Mouse (Mus musculus) brain, embryonic 14.5 days (tissue): ENCODE data around the gene Faap100. TPM values are rescaled to one million over a fixed set of nuclear protein-coding genes. Genes with fewer than 3 reads are reported as not detected.

Source experiments
- DNase-seq: peaks from one replicate; pipeline ENCODE4 v3.0.0-alpha.2; 2011; ENCODE audit warnings: low read depth
- CTCF ChIP-seq: fragments of 200-500 bp; IDR thresholded peaks from 2 replicates; pipeline ENCODE4 v1.5.1; 2012; ENCODE audit warnings: inconsistent platforms, mild to moderate bottlenecking, moderate library complexity, borderline replicate concordance; ENCODE audit not compliant: insufficient read depth, insufficient read length; ENCODE audit errors: extremely low read depth
- POLR2A ChIP-seq: fragments of 200-500 bp; IDR thresholded peaks from 2 replicates; pipeline ENCODE4 v1.6.1; 2012; ENCODE audit warnings: mild to moderate bottlenecking, inconsistent platforms, borderline replicate concordance; ENCODE audit not compliant: poor library complexity, insufficient read depth, insufficient read length, severe bottlenecking; ENCODE audit errors: extremely low read depth
- polyA plus RNA-seq: library from polyadenylated mRNA; depleted of rRNA; stranded (reverse); fragments of >200 nt; gene quantifications from 2 replicates; pipeline ENCODE4 v1.2.3, GENCODE M21; 2012

Faap100 gene
- polyA plus RNA-seq, 1 experiment, result 122 TPM

DNA sequence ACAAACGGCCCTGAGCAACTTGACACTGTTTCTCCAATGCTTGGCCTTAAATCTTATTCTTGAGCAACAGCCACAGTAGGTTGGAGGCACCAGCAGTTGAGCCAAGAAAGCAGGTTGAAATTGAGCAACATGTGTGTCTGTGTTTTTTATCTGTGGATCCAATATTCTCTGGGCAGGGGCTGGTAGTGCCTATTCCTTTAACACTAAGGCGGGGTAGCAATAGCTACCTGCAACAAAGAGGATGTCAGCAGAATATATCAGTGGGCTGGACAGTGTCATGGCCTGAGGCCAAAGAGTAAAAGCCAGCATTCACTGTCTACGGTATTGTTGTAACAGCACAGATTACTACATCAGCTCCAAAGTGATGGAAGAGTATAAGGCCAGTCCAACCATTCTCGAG is 17.1 kb upstream of the Faap100 start:
- TF ChIP-seq POLR2A, result no peak
- TF ChIP-seq CTCF, result no peak
- DNase-seq, result no peak

DNA sequence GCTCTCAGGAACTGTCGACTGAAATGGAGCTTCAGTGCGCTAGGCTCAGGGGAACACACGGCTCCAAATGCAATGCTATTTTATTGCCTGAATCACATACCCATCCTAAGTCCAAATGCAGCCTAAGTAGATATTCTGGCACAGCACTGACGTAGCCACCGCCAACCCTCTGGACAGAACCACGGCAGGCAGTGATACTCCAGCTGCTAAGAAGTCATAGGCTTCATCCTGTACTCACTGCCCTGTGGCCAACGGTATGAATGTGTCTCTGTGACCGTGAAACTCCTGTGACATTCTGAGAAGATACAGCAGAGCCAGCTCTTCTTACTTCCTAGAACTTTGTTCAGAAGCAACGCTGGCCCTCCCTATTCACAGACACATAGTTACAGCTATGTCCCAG is 10.0 kb upstream of the Faap100 start:
- no peak for DNase-seq
- TF ChIP-seq POLR2A (no peak), CTCF (no peak)

DNA sequence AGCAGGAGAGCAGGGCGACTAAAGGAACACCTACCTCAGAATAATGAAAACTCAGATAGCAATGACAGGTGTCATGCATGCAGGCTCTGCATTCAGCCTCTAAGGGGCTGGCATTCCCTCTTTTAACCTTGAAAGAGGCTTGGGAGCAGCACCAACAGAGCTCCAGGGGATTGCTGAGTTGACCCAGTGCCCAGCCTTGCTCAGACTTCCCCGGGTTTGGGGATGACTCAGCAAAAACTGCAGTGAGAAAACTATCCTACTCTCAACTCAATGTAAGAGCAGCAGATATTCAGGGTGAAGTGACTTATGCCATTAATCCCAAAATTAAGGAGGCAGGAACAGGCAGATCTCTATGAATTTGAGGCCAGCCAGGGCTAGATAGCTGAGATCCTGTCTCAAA is 8.6 kb upstream of the Faap100 start:
- no peak for DNase-seq
- TF ChIP-seq POLR2A (no peak), CTCF (no peak)

DNA sequence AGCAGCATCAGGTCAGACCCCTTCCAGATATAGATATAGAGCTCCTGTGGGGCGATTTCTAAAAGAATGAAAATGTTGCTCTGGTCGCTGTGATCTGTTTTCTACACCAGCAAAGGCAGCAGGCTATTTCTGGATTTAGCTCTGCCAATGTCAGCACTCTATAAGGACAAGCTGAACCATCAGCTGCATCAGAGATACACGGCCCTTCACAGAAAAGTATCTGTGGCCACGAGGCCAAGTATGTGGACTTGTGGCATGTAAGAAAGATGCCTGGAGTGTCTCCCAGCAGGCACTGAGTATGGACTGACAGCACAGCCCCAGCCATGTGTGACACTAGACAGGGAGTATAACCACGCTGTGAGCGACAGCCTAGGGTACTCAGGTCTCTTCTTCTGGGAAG is 8.1 kb upstream of the Faap100 start:
- no peak for TF ChIP-seq POLR2A
- TF ChIP-seq CTCF, result no peak
- no peak for DNase-seq

DNA sequence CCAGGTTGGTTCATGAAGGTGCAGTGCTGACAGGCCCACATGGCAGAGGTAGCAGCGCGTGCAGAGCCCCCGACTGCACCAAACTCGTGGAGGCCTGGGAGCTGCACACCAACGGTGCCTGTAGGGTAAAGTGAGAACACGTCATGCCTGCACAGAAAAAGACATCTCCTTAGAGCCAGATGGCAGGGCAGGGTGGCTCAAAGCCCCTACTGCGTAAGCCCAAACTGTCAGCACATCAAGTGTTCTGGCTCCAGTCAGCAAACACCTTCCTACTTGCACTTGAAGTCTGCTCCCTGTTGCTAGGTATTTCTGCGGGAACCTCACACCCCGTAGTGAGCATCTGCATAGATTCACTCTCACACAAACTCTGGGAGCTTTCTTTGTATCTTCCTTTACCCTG is 3.9 kb upstream of the Faap100 start:
- DNase-seq, result no peak
- TF ChIP-seq POLR2A (no peak), CTCF (no peak)

DNA sequence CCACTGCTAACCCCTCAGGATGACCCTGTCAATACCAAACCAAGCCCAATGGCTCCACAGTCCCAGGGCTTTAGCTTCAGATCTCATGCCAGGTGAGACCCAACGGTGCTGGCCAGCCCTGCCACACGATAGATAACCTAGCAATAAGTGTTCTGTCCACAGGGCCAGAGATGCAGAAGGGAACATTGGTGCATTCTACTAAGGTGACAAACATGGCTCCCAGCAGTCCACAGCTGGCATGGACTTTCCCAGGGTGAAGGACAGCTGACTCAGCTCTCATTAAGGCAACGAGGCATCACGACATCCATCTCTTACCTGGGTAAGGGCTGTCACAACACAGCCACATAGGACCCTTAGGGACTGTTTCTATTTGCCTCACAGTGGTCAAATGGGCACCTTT is 2.6 kb upstream of the Faap100 start:
- no peak for TF ChIP-seq POLR2A
- no peak for TF ChIP-seq CTCF
- DNase-seq, result no peak

DNA sequence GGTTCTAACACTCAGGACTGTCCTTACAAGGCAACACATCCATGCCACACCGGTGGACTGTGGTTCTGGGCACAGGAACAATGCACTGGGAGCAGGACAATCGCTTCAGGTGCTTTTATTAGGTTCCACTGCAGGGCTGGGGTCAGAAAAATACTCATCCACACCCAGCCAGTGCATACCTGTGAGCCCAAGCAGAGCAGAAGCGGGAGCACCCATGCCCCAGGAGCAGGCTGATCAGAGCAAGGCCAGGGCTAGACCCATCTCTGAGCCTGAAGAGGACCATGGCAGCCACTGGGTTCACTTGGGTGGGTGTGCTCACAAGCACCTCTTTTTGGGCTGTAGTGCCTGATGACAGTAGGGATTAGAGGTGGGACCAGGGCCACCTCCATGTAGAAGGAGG is 1.7 kb upstream of the Faap100 start:
- TF ChIP-seq POLR2A, result no peak
- TF ChIP-seq CTCF, result no peak
- DNase-seq, result no peak

DNA sequence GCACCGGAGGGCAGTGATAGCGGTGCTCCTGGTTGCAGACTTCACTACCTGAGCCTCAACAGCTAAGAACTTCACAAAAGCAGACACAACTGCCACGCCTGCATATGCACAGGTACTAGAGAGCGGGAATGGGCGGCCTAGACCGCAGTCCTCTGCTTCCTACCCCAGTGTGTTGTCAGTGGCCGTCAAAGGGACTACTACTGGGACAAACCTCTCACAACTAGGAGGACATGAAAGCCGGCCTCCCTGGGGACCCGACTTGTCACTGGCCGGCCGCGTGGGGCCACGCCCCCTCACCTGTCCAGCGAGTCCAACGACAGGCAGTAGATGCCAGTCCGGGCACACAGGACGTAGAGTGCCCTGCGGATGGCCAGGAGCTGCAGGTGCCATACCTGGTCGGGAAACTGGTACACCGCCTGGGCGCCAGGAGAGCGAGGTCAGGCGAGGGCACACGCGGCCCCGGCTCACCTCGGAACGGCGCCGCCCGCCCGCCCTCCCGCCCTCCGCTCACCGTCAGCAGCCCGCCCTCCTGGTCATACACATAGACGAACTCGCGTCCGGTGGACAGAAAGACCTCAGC is 443 bp downstream of the Faap100 start:
- TF ChIP-seq POLR2A (no peak), CTCF (no peak)
- DNase-seq, result peak; percentile 43

DNA sequence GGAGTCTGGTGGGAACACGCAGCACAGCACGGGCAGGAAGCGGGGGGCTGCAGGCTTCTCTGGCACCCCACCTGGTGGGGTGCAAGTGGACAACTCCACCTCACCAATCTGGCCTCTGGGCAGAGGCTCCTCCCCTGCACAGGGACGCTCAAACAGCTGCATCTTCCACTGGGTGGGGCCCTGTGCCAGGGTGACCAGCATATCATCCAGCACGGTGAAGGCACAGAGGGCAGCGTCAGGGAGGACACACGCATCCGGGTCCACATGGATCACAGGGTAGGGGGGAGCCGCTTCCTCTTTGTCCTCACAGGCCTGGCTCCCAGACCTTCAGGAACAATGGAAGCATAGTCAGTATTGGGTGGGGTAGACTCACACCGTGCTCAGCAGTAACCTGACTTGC is 1.2 kb downstream of the Faap100 start:
- no peak for DNase-seq
- TF ChIP-seq CTCF (no peak), POLR2A (no peak)

DNA sequence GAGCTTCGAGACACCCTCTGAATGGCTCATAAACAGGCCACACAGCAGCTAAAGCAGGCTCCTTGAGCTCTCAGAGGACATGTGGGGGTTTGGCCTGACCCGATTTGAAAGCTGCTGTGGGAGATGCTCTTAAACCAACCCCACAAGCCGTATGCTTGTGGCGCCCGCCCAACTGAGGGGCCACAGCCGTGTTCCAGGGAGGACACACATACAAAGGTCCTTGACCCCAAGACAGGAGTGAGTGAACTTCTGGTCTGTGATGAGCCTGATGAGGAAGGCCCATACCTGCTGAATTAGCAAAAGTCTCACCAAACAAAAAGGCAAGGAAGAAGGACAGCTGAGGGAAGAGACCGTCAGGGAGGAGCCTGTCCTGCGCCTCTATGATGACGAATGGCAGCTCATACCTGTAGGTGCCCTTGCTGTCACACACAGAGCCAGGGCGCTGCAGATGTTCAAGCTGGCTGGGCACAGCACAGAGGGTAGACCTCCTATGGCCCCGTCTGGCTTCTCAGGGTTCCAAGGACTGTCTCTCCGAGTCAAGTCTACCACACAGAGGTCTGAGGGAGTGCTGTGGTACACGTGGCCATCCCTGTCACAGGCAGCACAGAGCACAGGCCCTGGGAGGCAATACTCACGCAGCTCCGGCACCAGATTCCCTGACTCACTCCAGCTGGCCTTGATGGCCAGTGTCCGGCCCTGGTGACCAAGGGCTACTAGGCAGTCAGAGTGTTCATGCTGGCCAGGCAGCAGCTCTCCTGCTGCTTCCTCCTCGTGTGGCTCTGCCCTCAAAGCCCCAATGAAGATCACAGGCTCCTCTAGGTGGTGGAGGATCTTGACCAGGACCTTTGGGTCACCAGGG is 2.0 kb downstream of the Faap100 start:
- no peak for DNase-seq
- TF ChIP-seq CTCF (no peak), POLR2A (no peak)

DNA sequence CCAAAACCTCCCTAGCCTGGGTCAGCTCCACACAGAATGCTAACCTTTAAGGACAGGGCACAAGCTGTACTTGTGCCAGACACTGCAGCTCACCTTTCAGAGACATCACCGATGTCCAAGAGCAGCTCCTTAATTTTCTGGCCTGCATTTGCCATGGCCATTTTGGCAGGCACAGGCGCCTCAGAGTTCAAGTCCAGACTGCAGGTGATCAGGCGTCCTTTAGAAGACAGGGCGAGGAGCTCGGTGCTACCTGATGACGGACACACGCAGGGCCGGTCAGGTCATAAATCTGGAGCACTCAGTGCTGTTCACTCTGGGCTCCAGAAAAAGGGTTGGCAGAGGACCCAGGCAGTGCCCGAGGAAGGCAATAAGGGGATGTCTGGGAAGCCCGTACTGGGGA is 3.2 kb downstream of the Faap100 start:
- TF ChIP-seq CTCF (no peak), POLR2A (no peak)
- no peak for DNase-seq
